Mouse (Mus musculus) cerebellum, adult 2 months (tissue): ENCODE measurements around the gene Wdr25.

ENCODE experiments used
- CTCF ChIP-seq: fragments of 200-500 bp; IDR thresholded peaks from 2 replicates; pipeline ENCODE4 v1.5.1; 2011; ENCODE audit warnings: low read depth, mild to moderate bottlenecking, control low read depth, low read length, moderate library complexity, borderline replicate concordance; ENCODE audit not compliant: insufficient read depth
- POLR2A ChIP-seq: fragments of 200-500 bp; IDR thresholded peaks from 2 replicates; pipeline ENCODE4 v1.6.1; 2011; ENCODE audit warnings: low read length, control low read depth, borderline replicate concordance; ENCODE audit not compliant: insufficient read depth

GRCm38 (mm10) chr12:108901346-108901745, 7.9 kb downstream of the Wdr25 start:
- TF ChIP-seq POLR2A (no peak), CTCF (no peak)
